Mouse (Mus musculus): ENCODE data around the gene Mc1r. TPM values are rescaled to one million over a fixed set of nuclear protein-coding genes. Genes with fewer than 3 reads are reported as not detected.
"Not testable (repeated sequence)": the region's sequence is repeated elsewhere in the genome, so short reads cannot be mapped to it uniquely, and the experiment has no call there.

Gene Mc1r
- polyA plus RNA-seq, 1 experiment, result 0.15 TPM

DNA sequence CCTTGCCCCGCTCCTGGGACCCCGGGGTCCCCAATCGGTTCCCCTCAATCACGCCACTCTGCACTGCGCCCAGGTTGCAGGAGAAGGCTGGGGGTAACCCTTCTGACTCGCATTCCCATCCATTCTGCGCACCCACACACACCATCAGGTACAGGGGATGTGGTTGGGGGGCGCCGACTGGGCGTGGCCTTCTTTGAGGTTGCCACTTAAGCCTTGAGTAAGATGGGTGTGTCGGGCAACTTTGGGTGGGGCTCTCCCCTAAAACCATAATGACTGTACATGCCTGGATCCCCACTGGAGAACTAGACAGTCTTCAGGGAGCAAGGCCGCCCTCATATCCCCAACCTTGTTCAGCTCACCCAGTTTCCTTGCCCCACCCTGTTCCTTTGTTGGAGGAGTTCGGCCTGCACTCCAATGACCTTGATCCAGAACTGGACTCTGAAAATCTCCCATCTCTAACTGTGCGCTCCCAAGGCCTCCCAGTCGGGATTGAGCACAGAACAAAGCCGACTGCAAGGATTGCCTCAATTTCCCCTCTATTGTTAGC, 4.9 kb downstream of the Mc1r start:
- Histone ChIP-seq H3K27me3 (ENCODE audit: control insufficient read depth, insufficient read depth, low read length) (no peaks in the 10 kb centered on the region), H3K4me3 (ENCODE audit: control insufficient read depth, low read depth, low read length) (peak overlapping the region; percentile 78), H3K4me1 (ENCODE audit: control insufficient read depth, insufficient read depth, low read length) (peaks cover 14% of the 10 kb centered on the region), H3K36me3 (ENCODE audit: control insufficient read depth, insufficient read depth, low read length) (no peaks in the 10 kb centered on the region), H3K27ac (ENCODE audit: control insufficient read depth, insufficient read depth, low read depth, low read length) (peak overlapping the region; percentile 60)
- TF ChIP-seq CTCF (IDR thresholded peaks at IDR 0.05; ENCODE audit: control insufficient read depth, insufficient read depth, insufficient replicate concordance, low read depth, low read length) (no peak), POLR2A (IDR thresholded peaks at IDR 0.05; ENCODE audit: control insufficient read depth, low read depth, low read length) (no peak)

DNA sequence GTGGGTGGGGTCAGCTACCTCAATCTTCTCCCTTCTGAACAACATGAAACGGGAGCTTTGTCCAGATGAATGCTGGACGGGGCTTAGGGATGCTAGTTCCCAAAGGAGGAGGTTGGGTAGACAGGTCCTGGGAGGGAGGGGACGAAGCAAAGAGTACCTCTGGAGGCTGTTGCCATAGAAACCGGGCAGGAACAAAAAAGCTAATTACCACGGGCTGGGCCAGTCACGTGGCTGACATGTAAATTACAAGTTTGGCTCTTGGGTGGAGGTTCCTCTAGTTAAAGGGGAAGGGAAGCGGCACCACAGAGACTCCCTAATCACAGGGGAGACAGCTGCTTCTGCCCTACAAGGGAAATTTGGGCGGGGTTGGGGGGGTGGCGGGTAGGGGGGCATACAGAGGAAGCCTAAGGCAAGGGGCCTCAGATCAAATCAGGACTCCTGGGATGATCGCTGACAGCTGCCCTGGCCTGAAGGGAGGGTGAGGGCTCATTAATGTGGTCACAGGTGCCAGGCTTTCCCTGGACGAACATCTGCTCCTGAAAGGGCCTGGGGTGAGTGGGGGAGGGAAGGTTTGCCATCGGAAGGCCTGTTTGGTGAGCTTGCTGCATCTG, 5.8 kb downstream of the Mc1r start:
- Histone ChIP-seq H3K27ac (ENCODE audit: control insufficient read depth, insufficient read depth, low read depth, low read length) (no peak overlapping the region), H3K27me3 (ENCODE audit: control insufficient read depth, insufficient read depth, low read length) (no peaks in the 10 kb centered on the region), H3K36me3 (ENCODE audit: control insufficient read depth, insufficient read depth, low read length) (no peaks in the 10 kb centered on the region), H3K4me3 (ENCODE audit: control insufficient read depth, low read depth, low read length) (peak overlapping the region; percentile 20), H3K4me1 (ENCODE audit: control insufficient read depth, insufficient read depth, low read length) (peaks cover 14% of the 10 kb centered on the region)
- no peak for TF ChIP-seq CTCF (IDR thresholded peaks at IDR 0.05; ENCODE audit: control insufficient read depth, insufficient read depth, insufficient replicate concordance, low read depth, low read length)
- no peak for TF ChIP-seq POLR2A (IDR thresholded peaks at IDR 0.05; ENCODE audit: control insufficient read depth, low read depth, low read length)

DNA sequence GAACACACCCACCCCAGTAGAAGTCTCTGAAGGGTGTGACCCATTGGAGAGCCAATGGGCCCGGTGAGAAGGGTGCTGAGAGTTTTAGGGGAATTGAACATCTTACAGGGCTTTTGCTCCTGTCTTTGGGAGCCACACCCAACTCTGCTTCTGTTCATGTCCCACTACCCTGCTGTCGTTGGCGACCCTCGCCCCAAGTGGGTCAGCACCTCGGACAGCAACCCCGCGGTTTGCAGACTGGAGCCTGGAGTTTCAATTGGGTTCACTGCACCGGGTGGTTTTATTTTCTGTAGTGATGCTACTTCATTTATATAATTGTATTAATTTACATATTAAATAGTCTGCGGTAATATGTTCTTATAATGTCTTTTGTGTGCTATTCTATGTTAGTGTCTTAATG, 7.3 kb downstream of the Mc1r start:
- H3K36me3 ChIP-seq (ENCODE audit: control insufficient read depth, insufficient read depth, low read length), result no peaks in the 10 kb centered on the region
- TF ChIP-seq CTCF (IDR thresholded peaks at IDR 0.05; ENCODE audit: control insufficient read depth, insufficient read depth, insufficient replicate concordance, low read depth, low read length) (no peak), POLR2A (IDR thresholded peaks at IDR 0.05; ENCODE audit: control insufficient read depth, low read depth, low read length) (no peak)
- no peak overlapping the region for H3K27ac ChIP-seq (ENCODE audit: control insufficient read depth, insufficient read depth, low read depth, low read length)
- no peaks in the 10 kb centered on the region for H3K27me3 ChIP-seq (ENCODE audit: control insufficient read depth, insufficient read depth, low read length)
- H3K4me1 ChIP-seq (ENCODE audit: control insufficient read depth, insufficient read depth, low read length), result peaks cover 14% of the 10 kb centered on the region
- no peak overlapping the region for H3K4me3 ChIP-seq (ENCODE audit: control insufficient read depth, low read depth, low read length)

GRCm38 (mm10) chr8:123414997-123415696, 8.2 kb downstream of the Mc1r start:
- not testable (repeated sequence) for H3K4me3 ChIP-seq (ENCODE audit: control insufficient read depth, low read depth, low read length); H3K27me3 ChIP-seq (ENCODE audit: control insufficient read depth, insufficient read depth, low read length); H3K27ac ChIP-seq (ENCODE audit: control insufficient read depth, insufficient read depth, low read depth, low read length); H3K36me3 ChIP-seq (ENCODE audit: control insufficient read depth, insufficient read depth, low read length)
- H3K4me1 ChIP-seq (ENCODE audit: control insufficient read depth, insufficient read depth, low read length), result peaks cover 14% of the 10 kb centered on the region

DNA sequence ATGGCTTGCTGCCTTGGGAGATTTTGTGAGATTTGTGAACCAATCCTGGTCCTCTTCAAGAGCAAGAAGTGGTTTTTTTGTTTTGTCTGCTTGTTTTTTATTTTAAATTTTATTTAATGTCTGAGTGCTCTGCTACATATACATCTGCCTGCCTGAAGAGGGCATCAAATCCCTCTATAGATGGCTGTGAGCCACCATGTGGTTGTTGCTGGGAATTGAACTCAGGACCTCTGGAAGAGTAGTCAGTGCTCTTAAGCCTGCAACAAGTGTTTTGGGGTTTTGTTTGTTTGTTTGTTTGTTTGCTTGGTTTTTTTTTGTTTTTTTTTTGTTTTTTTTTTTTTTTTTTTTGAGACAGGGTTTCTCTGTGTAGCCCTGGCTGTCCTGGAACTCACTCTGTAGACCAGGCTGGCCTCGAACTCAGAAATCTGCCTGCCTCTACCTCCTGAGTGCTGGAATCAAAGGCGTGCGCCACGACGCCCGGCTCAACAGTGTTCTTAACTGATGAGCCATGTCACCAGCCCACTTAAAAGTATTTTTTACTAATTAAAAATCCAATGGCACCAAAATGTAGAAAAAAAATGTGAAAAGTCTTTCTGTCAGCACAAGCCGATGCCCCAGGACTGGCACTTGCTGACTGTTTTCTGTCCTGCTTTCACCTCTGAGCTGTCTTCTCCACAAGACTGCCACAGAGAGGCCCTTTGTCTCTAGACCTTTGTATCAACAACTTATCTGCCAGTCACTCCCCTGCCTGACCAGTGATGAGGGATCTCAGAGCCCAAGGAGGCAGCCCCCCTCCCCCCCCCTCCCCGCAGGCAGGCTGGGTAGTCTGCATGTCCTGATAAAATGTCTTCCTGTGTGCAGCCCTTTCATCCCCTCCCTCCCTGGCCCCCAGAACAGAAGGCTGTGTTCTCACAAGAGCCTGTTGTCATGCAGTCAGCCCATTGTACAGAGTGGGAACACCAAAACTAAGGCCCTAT, 9.3 kb downstream of the Mc1r start:
- Histone ChIP-seq H3K27me3 (ENCODE audit: control insufficient read depth, insufficient read depth, low read length) (no peaks in the 10 kb centered on the region), H3K4me1 (ENCODE audit: control insufficient read depth, insufficient read depth, low read length) (peaks cover 14% of the 10 kb centered on the region), H3K4me3 (ENCODE audit: control insufficient read depth, low read depth, low read length) (no peak overlapping the region), H3K36me3 (ENCODE audit: control insufficient read depth, insufficient read depth, low read length) (no peaks in the 10 kb centered on the region), H3K27ac (ENCODE audit: control insufficient read depth, insufficient read depth, low read depth, low read length) (peak overlapping the region; percentile 76)
- TF ChIP-seq POLR2A (IDR thresholded peaks at IDR 0.05; ENCODE audit: control insufficient read depth, low read depth, low read length) (no peak), CTCF (IDR thresholded peaks at IDR 0.05; ENCODE audit: control insufficient read depth, insufficient read depth, insufficient replicate concordance, low read depth, low read length) (no peak)

GRCm38 (mm10) chr8:123416944-123417555, 10.1 kb downstream of the Mc1r start:
- Histone ChIP-seq H3K4me3 (ENCODE audit: control insufficient read depth, low read depth, low read length) (no peak overlapping the region), H3K27me3 (ENCODE audit: control insufficient read depth, insufficient read depth, low read length) (no peaks in the 10 kb centered on the region), H3K27ac (ENCODE audit: control insufficient read depth, insufficient read depth, low read depth, low read length) (peak overlapping the region; percentile 76), H3K36me3 (ENCODE audit: control insufficient read depth, insufficient read depth, low read length) (no peaks in the 10 kb centered on the region), H3K4me1 (ENCODE audit: control insufficient read depth, insufficient read depth, low read length) (peaks cover 6% of the 10 kb centered on the region)
- TF ChIP-seq POLR2A (IDR thresholded peaks at IDR 0.05; ENCODE audit: control insufficient read depth, low read depth, low read length) (no peak), CTCF (IDR thresholded peaks at IDR 0.05; ENCODE audit: control insufficient read depth, insufficient read depth, insufficient replicate concordance, low read depth, low read length) (no peak)

Data from testis, adult 2 months (tissue).